Mouse (Mus musculus) embryonic facial prominence, embryonic 12.5 days (tissue): ENCODE measurements around the gene Mrfap1. TPM values are rescaled to one million over a fixed set of nuclear protein-coding genes. Genes with fewer than 3 reads are reported as not detected.
"Not testable (repeated sequence)": the region's sequence is repeated elsewhere in the genome, so short reads cannot be mapped to it uniquely, and the experiment has no call there.

Experiments used
- ATAC-seq: fragments of 200-750 bp; cut with Nextera tagmentation; 2 replicates; pipeline ENCODE4 v1.8.0; 2017; ENCODE audit not compliant: insufficient number of reproducible peaks, insufficient read depth, low FRiP score, low TSS enrichment
- H3K27ac ChIP-seq: fragments of 300-500 bp; sonication (generic); 2 replicates; pipeline ENCODE4 v1.5.1; 2016; ENCODE audit warnings: mild to moderate bottlenecking
- H3K27me3 ChIP-seq: fragments of 300-500 bp; sonication (generic); 2 replicates; pipeline ENCODE4 v1.6.1; 2016; ENCODE audit warnings: mild to moderate bottlenecking, moderate library complexity
- H3K36me3 ChIP-seq: fragments of 300-500 bp; sonication (generic); 2 replicates; pipeline ENCODE4 v1.6.1; 2016; ENCODE audit warnings: mild to moderate bottlenecking
- H3K4me1 ChIP-seq: fragments of 300-500 bp; sonication (generic); 2 replicates; pipeline ENCODE4 v1.6.1; 2016
- H3K4me2 ChIP-seq: fragments of 300-500 bp; sonication (generic); replicated peaks from 2 replicates; pipeline ENCODE4 v1.6.1; 2016; ENCODE audit warnings: mild to moderate bottlenecking, moderate library complexity
- H3K4me3 ChIP-seq: fragments of 300-500 bp; sonication (generic); 2 replicates; pipeline ENCODE4 v1.5.1; 2016; ENCODE audit warnings: mild to moderate bottlenecking
- H3K9ac ChIP-seq: fragments of 300-500 bp; sonication (generic); 2 replicates; pipeline ENCODE4 v1.6.1; 2016; ENCODE audit warnings: mild to moderate bottlenecking, moderate library complexity
- H3K9me3 ChIP-seq: fragments of 300-500 bp; sonication (generic); 2 replicates; pipeline ENCODE4 v1.6.1; 2016; ENCODE audit warnings: mild to moderate bottlenecking, moderate library complexity
- WGBS: fragments of 180-500 bp; shearing (Covaris S2); methylation state at CpG from one replicate; pipeline ENCODE4 v1.1.7; 2016; 5-methylcytosine and 5-hydroxymethylcytosine counted together
- polyA plus RNA-seq: library from polyadenylated mRNA; unstranded; fragments of >200 nt; fragmentation: Nextera tagmentation; extraction: Ambion mirVana; gene quantifications from 2 replicates; pipeline ENCODE4 v1.2.1, GENCODE M21; 2016

Mrfap1 gene
- polyA plus RNA-seq: 673 and 717 TPM in 2 replicates

GRCm38 (mm10) chr5:36796296-36797014 is at the start of gene Mrfap1:
Mrfap1 (minus strand) TSS chr5:36796772.
- H3K36me3 ChIP-seq: peaks cover 26% of the 10 kb centered on the region; the same call in 1 of the 2 replicates
- H3K4me2 ChIP-seq: peak within 1 kb of the TSS; percentile 56
- H3K27ac ChIP-seq: peak within 1 kb of the TSS; percentile 97
- H3K27me3 ChIP-seq, H3K4me1 ChIP-seq, H3K9me3 ChIP-seq: not testable (repeated sequence)
- peak within 1 kb of the TSS; percentile 76 for H3K4me3 ChIP-seq
- ATAC-seq: peak; percentile 74
- WGBS: under 1% methylated on average over 90 of the region's 90 CpGs
- peak within 1 kb of the TSS; percentile 84 for H3K9ac ChIP-seq

GRCm38 (mm10) chr5:36844490-36844889 is 47.9 kb upstream of the Mrfap1 start:
- Histone ChIP-seq H3K9ac (no peak overlapping the region), H3K4me2 (no peak overlapping the region), H3K9me3 (no peaks in the 10 kb centered on the region), H3K4me3 (no peak overlapping the region), H3K4me1 (no peaks in the 10 kb centered on the region), H3K36me3 (no peaks in the 10 kb centered on the region), H3K27ac (no peak overlapping the region), H3K27me3 (no peaks in the 10 kb centered on the region)
- 85% methylated on average over 10 of the region's 10 CpGs for WGBS
- no peak for ATAC-seq

GRCm38 (mm10) chr5:36841701-36842100 is 45.1 kb upstream of the Mrfap1 start:
- no peak overlapping the region for H3K9ac ChIP-seq
- H3K27me3 ChIP-seq: no peaks in the 10 kb centered on the region
- no peak for ATAC-seq
- H3K9me3 ChIP-seq: no peaks in the 10 kb centered on the region
- no peak overlapping the region for H3K4me3 ChIP-seq
- H3K27ac ChIP-seq: no peak overlapping the region
- no peak overlapping the region for H3K4me2 ChIP-seq
- H3K36me3 ChIP-seq: no peaks in the 10 kb centered on the region
- 70% methylated on average over 1 of the region's 1 CpGs for WGBS
- no peaks in the 10 kb centered on the region for H3K4me1 ChIP-seq

- Histone ChIP-seq H3K4me1 (no peaks in the 10 kb centered on the region), H3K4me2 (no peak overlapping the region), H3K36me3 (no peaks in the 10 kb centered on the region), H3K27ac (no peak overlapping the region), H3K9me3 (no peaks in the 10 kb centered on the region), H3K9ac (no peak overlapping the region), H3K4me3 (no peak overlapping the region), H3K27me3 (no peaks in the 10 kb centered on the region)
- WGBS: 81% methylated on average over 7 of the region's 7 CpGs
- no peak for ATAC-seq
Measured at GRCm38 (mm10) chr5:36840092-36840491, 43.5 kb upstream of the Mrfap1 start.

GRCm38 (mm10) chr5:36839602-36840001 is 43.0 kb upstream of the Mrfap1 start:
- no peak overlapping the region for H3K4me3 ChIP-seq
- no peak for ATAC-seq
- no peak overlapping the region for H3K4me2 ChIP-seq
- H3K27me3 ChIP-seq: no peaks in the 10 kb centered on the region
- WGBS: 69% methylated on average over 8 of the region's 8 CpGs
- no peak overlapping the region for H3K9ac ChIP-seq
- H3K4me1 ChIP-seq: no peaks in the 10 kb centered on the region
- H3K36me3 ChIP-seq: no peaks in the 10 kb centered on the region
- no peaks in the 10 kb centered on the region for H3K9me3 ChIP-seq
- H3K27ac ChIP-seq: no peak overlapping the region

DNA sequence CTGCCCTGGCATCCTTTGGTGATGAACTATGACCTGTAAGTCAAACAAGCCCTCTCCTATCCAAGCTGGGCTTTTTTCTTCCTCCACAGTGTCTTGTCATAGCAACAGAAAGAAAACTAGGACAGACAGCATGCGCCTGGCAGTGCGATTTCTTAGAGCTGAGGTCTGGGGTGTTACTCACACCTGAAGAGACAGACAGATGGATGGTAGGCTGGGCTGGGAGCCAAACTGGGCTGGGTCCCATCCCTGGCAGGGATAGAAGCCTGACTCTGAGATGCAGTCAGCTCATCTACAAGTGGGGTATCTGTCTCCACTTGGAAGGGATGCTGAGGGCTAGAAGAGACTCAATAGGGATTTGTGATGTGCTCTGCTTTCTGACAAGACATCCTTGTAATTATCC is 42.5 kb upstream of the Mrfap1 start:
- no peak for ATAC-seq
- H3K4me2 ChIP-seq: no peak overlapping the region
- no peaks in the 10 kb centered on the region for H3K27me3 ChIP-seq
- no peaks in the 10 kb centered on the region for H3K4me1 ChIP-seq
- no peak overlapping the region for H3K27ac ChIP-seq
- no peak overlapping the region for H3K4me3 ChIP-seq
- no peaks in the 10 kb centered on the region for H3K9me3 ChIP-seq
- H3K36me3 ChIP-seq: no peaks in the 10 kb centered on the region
- no peak overlapping the region for H3K9ac ChIP-seq
- 86% methylated on average over 2 of the region's 2 CpGs for WGBS

GRCm38 (mm10) chr5:36835933-36836332 is 39.4 kb upstream of the Mrfap1 start:
- no peaks in the 10 kb centered on the region for H3K9me3 ChIP-seq
- H3K9ac ChIP-seq: no peak overlapping the region
- H3K27me3 ChIP-seq: 0 out of 2 replicates have a peak, but pooled peaks cover 3% of the 10 kb centered on the region
- no peak overlapping the region for H3K4me2 ChIP-seq
- no peak overlapping the region for H3K4me3 ChIP-seq
- no peak for ATAC-seq
- H3K27ac ChIP-seq: no peak overlapping the region
- H3K4me1 ChIP-seq: no peaks in the 10 kb centered on the region
- 1% methylated on average over 6 of the region's 6 CpGs for WGBS
- H3K36me3 ChIP-seq: no peaks in the 10 kb centered on the region

DNA sequence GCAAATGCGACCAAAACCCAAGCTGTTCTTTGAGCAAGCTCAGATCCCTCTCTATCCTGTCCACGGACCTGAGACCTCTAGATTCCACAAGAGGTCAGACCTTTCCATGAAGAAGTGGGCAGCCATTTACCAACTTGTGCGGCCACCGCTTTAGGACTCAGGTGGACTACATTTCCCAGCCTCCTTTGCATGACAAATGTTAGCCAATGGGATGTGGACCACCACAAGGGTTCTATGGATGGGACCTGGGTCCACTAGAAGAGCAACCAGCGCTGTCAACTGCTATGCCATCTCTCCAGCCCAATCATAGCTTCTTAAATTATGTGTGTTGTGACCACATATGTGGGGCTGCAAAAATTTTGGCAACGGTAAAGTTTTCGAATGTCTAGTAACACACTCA is 34.7 kb upstream of the Mrfap1 start:
- Histone ChIP-seq H3K4me3 (no peak overlapping the region), H3K27me3 (0 out of 2 replicates have a peak, but pooled peaks cover 3% of the 10 kb centered on the region), H3K9ac (no peak overlapping the region), H3K4me1 (peaks cover 6% of the 10 kb centered on the region; the same call in 1 of the 2 replicates), H3K27ac (no peak overlapping the region), H3K4me2 (no peak overlapping the region), H3K9me3 (no peaks in the 10 kb centered on the region), H3K36me3 (no peaks in the 10 kb centered on the region)
- no peak for ATAC-seq
- WGBS: 59% methylated on average over 7 of the region's 7 CpGs

DNA sequence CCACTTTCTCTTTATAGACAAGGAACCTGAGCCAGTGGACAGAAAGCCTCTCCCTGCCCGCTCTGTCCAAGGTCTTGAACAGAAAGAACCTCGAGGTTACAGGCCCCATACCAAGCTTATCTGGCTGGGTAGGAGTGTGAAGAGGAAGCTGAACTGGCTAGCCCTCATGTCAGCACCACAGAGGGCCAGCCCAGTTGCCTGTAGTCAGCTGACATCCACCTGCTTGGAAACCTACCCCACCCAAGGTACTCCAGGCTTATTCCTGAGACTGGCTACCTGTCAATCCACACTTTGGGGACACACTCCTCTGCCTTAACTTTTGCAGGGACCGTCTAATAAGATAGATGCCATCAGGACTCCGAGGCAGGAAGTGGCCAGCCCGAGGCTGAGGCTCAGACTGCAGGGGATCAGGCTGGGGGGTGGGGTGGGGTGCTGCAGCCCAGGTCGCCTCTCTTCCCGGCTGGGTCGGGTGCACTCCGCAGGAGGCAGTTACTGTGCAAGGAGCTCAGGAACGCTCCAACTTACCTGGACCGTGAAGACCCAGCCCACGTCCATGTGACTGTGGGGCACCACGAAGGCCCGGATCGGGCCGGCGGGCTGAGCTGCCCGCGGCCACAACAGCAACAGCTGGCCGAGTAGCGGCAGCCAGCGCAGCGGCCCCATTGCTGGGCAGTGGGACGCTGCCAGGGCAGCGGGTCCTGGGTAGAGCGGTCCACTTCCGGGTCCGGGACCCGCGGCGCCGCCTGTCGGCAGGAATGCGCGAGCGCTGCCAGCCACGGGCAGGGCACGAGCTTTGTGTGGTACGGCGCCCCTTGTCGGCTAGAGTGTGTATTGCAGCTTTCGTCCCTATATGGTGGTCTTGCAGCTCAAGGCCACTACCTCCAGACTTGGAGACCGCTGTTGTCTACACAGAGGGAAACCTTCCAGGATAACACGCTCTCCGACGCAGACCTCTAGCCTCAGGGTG is 33.6 kb upstream of the Mrfap1 start, which contains the start of gene Man2b2:
Man2b2 (minus strand) TSS at position 741 of the 967 bp plus-strand sequence.
- no peaks in the 10 kb centered on the region for H3K9me3 ChIP-seq
- peaks cover 6% of the 10 kb centered on the region; the same call in 1 of the 2 replicates for H3K4me1 ChIP-seq
- peak within 1 kb of the TSS; percentile 60 for H3K9ac ChIP-seq
- H3K27me3 ChIP-seq: 0 out of 2 replicates have a peak, but pooled peaks cover 3% of the 10 kb centered on the region
- H3K4me2 ChIP-seq: peak within 1 kb of the TSS; percentile 71
- H3K4me3 ChIP-seq: peak within 1 kb of the TSS; percentile 49
- H3K36me3 ChIP-seq: no peaks in the 10 kb centered on the region
- WGBS: 4% methylated on average over 46 of the region's 46 CpGs
- peak; percentile 68 for ATAC-seq
- H3K27ac ChIP-seq: no peak within 1 kb of the TSS

DNA sequence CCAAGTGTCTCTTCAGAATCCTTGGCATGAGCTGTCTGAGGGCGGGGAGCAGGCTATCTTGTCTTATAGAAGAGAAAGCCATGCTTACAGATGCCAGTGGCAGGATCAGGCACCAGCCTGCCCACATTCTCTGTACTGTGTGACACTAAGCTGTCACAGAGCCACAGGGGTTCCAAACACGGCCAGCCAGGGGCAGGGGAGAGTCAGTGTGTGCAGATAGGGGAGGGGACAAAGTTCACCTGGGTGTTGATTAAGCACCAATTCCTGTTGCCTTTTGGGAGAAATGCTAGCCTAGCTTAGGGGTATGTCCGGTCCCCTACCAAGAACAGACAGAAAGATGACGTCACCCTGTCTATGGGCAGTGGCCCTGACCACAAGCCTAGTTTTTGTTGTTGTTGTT is 32.5 kb upstream of the Mrfap1 start:
- 0 out of 2 replicates have a peak, but pooled peaks cover 3% of the 10 kb centered on the region for H3K27me3 ChIP-seq
- H3K4me3 ChIP-seq: no peak overlapping the region
- H3K9ac ChIP-seq: no peak overlapping the region
- H3K27ac ChIP-seq: no peak overlapping the region
- H3K4me2 ChIP-seq: no peak overlapping the region
- no peak for ATAC-seq
- H3K36me3 ChIP-seq: no peaks in the 10 kb centered on the region
- no peaks in the 10 kb centered on the region for H3K9me3 ChIP-seq
- 79% methylated on average over 4 of the region's 4 CpGs for whole genome bisulfite sequencing
- peaks cover 6% of the 10 kb centered on the region; the same call in 1 of the 2 replicates for H3K4me1 ChIP-seq

DNA sequence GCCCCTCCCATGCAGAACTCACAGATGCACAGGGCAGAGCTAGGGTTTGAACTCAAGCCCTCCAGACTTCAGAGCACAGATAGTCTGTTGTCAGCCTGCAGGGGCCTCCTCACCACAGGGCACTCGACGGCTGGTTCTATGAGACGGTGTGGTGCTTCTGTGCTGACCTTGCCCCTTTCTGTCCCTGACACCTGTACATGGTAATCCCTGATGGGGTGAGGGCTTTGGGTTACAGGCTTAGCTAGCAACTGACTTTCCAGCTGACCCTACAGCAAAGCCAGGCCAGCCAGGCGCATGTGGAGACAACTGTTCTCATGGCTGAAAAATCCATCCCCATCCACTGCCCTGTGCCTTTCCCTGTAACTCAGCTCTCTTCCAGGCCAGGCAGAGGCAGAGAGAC is 26.3 kb upstream of the Mrfap1 start:
- WGBS: 86% methylated on average over 4 of the region's 4 CpGs
- H3K9me3 ChIP-seq: no peaks in the 10 kb centered on the region
- no peak overlapping the region for H3K27ac ChIP-seq
- H3K4me2 ChIP-seq: no peak overlapping the region
- peaks cover 6% of the 10 kb centered on the region; the same call in 1 of the 2 replicates for H3K36me3 ChIP-seq
- no peak overlapping the region for H3K9ac ChIP-seq
- no peak overlapping the region for H3K4me3 ChIP-seq
- no peak for ATAC-seq
- no peaks in the 10 kb centered on the region for H3K27me3 ChIP-seq
- no peaks in the 10 kb centered on the region for H3K4me1 ChIP-seq
